Mouse (Mus musculus) forebrain, embryonic 14.5 days (tissue): ENCODE measurements at regions not wholly inside any gene's neighbourhood (a gene's known extent, or its start where the extent isn't known, plus 50 kb on each side); places are given as distances from the start of the nearest gene placed in this dataset.

ENCODE experiments used
- ATAC-seq: fragments of 200-750 bp; cut with Nextera tagmentation; 2 replicates; pipeline ENCODE4 v1.8.0; 2017; ENCODE audit warnings: mild to moderate bottlenecking, moderate library complexity
- DNase-seq: peaks from one replicate; pipeline ENCODE4 v3.0.0-alpha.2; 2015; ENCODE audit warnings: low spot score
- H3K27ac ChIP-seq: fragments of 300-500 bp; sonication (generic); 2 replicates; pipeline ENCODE4 v1.5.1; 2014; ENCODE audit warnings: low read depth, mild to moderate bottlenecking, control low read depth, low read length, moderate library complexity
- H3K27me3 ChIP-seq: fragments of 300-500 bp; sonication (generic); replicated peaks from 2 replicates; pipeline ENCODE4 v1.6.1; 2014; ENCODE audit warnings: low read length, control low read depth, mixed read lengths; ENCODE audit not compliant: control insufficient read depth, insufficient read depth
- H3K36me3 ChIP-seq: fragments of 300-500 bp; sonication (generic); 2 replicates; pipeline ENCODE4 v1.6.1; 2014; ENCODE audit warnings: low read length, control low read depth; ENCODE audit not compliant: control insufficient read depth, insufficient read depth
- H3K4me1 ChIP-seq: fragments of 300-500 bp; sonication (generic); 2 replicates; pipeline ENCODE4 v1.6.1; 2014; ENCODE audit warnings: antibody characterized with exemption, low read length, control low read depth; ENCODE audit not compliant: control insufficient read depth, insufficient read depth
- H3K4me2 ChIP-seq: fragments of 300-500 bp; sonication (generic); 2 replicates; pipeline ENCODE4 v1.6.1; 2014; ENCODE audit warnings: mild to moderate bottlenecking, control low read depth, low read length
- H3K4me3 ChIP-seq: fragments of 300-500 bp; sonication (generic); 2 replicates; pipeline ENCODE4 v1.5.1; 2014; ENCODE audit warnings: low read depth, low read length, control low read depth
- H3K9ac ChIP-seq: fragments of 300-500 bp; sonication (generic); 2 replicates; pipeline ENCODE4 v1.6.1; 2014; ENCODE audit warnings: mild to moderate bottlenecking, low read length, control low read depth, moderate library complexity
- H3K9me3 ChIP-seq: fragments of 300-500 bp; sonication (generic); replicated peaks from 2 replicates; pipeline ENCODE4 v1.6.1; 2016; ENCODE audit warnings: low read length, control low read depth, mixed read lengths; ENCODE audit not compliant: control insufficient read depth
- WGBS: fragments of 180-500 bp; shearing (Covaris S2); extraction: QIAGEN DNeasy Blood & Tissue Kit; methylation state at CpG from one replicate; pipeline ENCODE4 v1.1.7; 2014; 5-methylcytosine and 5-hydroxymethylcytosine counted together

GRCm38 (mm10) chr9:56547291-56547977 is 129.0 kb downstream of the Hmg20a start:
- H3K9me3 ChIP-seq = no peaks in the 10 kb centered on the region
- no peaks in the 10 kb centered on the region for H3K36me3 ChIP-seq
- WGBS = 51% methylated on average over 9 of the region's 9 CpGs
- H3K27ac ChIP-seq = no peak overlapping the region
- H3K27me3 ChIP-seq = 0 out of 2 replicates have a peak, but pooled peaks cover 4% of the 10 kb centered on the region
- H3K4me2 ChIP-seq = no peak overlapping the region
- H3K9ac ChIP-seq = no peak overlapping the region
- no peak overlapping the region for H3K4me3 ChIP-seq
- H3K4me1 ChIP-seq = no peaks in the 10 kb centered on the region
- ATAC-seq (no peak), DNase-seq (no peak)

GRCm38 (mm10) chr9:56549774-56550173 is 131.4 kb downstream of the Hmg20a start:
- Histone ChIP-seq H3K9ac (no peak overlapping the region), H3K27ac (no peak overlapping the region), H3K36me3 (no peaks in the 10 kb centered on the region), H3K4me1 (peaks cover 6% of the 10 kb centered on the region; the same call in 1 of the 2 replicates), H3K4me2 (no peak overlapping the region), H3K4me3 (no peak overlapping the region), H3K9me3 (no peaks in the 10 kb centered on the region), H3K27me3 (0 out of 2 replicates have a peak, but pooled peaks cover 4% of the 10 kb centered on the region)
- no peak for ATAC-seq
- no peak for DNase-seq
- 78% methylated on average over 8 of the region's 8 CpGs for WGBS

- Histone ChIP-seq H3K4me3 (no peak overlapping the region), H3K27ac (no peak overlapping the region), H3K27me3 (0 out of 2 replicates have a peak, but pooled peaks cover 4% of the 10 kb centered on the region), H3K4me1 (peaks cover 6% of the 10 kb centered on the region; the same call in 1 of the 2 replicates), H3K9ac (no peak overlapping the region), H3K36me3 (no peaks in the 10 kb centered on the region), H3K9me3 (no peaks in the 10 kb centered on the region), H3K4me2 (no peak overlapping the region)
- ATAC-seq = no peak
- 62% methylated on average over 4 of the region's 4 CpGs for WGBS
- DNase-seq = no peak
These were observed 131.8 kb downstream of the Hmg20a start for GRCm38 (mm10) chr9:56550178-56550577.

GRCm38 (mm10) chr9:56551376-56552186 is 133.2 kb downstream of the Hmg20a start:
- H3K36me3 ChIP-seq = no peaks in the 10 kb centered on the region
- H3K4me1 ChIP-seq = peaks cover 6% of the 10 kb centered on the region; the same call in 1 of the 2 replicates
- H3K4me3 ChIP-seq = no peak overlapping the region
- H3K4me2 ChIP-seq = no peak overlapping the region
- ATAC-seq = 0 out of 2 replicates have a peak, but pooled peaks have one; percentile 24
- H3K9ac ChIP-seq = no peak overlapping the region
- H3K9me3 ChIP-seq = no peaks in the 10 kb centered on the region
- WGBS = 68% methylated on average over 11 of the region's 11 CpGs
- H3K27me3 ChIP-seq = 0 out of 2 replicates have a peak, but pooled peaks cover 4% of the 10 kb centered on the region
- H3K27ac ChIP-seq = no peak overlapping the region
- peak; percentile 40 for DNase-seq

- no peaks in the 10 kb centered on the region for H3K36me3 ChIP-seq
- WGBS = 65% methylated on average over 6 of the region's 6 CpGs
- no peak overlapping the region for H3K9ac ChIP-seq
- H3K27ac ChIP-seq = no peak overlapping the region
- 0 out of 2 replicates have a peak, but pooled peaks cover 4% of the 10 kb centered on the region for H3K27me3 ChIP-seq
- H3K4me1 ChIP-seq = peaks cover 8% of the 10 kb centered on the region; the same call in 1 of the 2 replicates
- no peak for ATAC-seq
- no peak overlapping the region for H3K4me3 ChIP-seq
- no peak overlapping the region for H3K4me2 ChIP-seq
- DNase-seq = no peak
- no peaks in the 10 kb centered on the region for H3K9me3 ChIP-seq
These were observed 133.8 kb downstream of the Hmg20a start for GRCm38 (mm10) chr9:56552187-56552686.

GRCm38 (mm10) chr9:56552766-56553165 is 134.4 kb downstream of the Hmg20a start:
- Histone ChIP-seq H3K36me3 (no peaks in the 10 kb centered on the region), H3K4me2 (no peak overlapping the region), H3K27me3 (0 out of 2 replicates have a peak, but pooled peaks cover 4% of the 10 kb centered on the region), H3K27ac (no peak overlapping the region), H3K4me3 (no peak overlapping the region), H3K9me3 (no peaks in the 10 kb centered on the region), H3K4me1 (peaks cover 8% of the 10 kb centered on the region; the same call in 1 of the 2 replicates), H3K9ac (no peak overlapping the region)
- ATAC-seq = peak; percentile 63
- DNase-seq = peak; percentile 70
- WGBS = 5% methylated on average over 1 of the region's 1 CpGs

- Histone ChIP-seq H3K27ac (no peak overlapping the region), H3K4me1 (peaks cover 8% of the 10 kb centered on the region; the same call in 1 of the 2 replicates), H3K27me3 (0 out of 2 replicates have a peak, but pooled peaks cover 4% of the 10 kb centered on the region), H3K9ac (peak overlapping the region; percentile 13; the same call in 1 of the 2 replicates), H3K36me3 (no peaks in the 10 kb centered on the region), H3K4me2 (no peak overlapping the region), H3K9me3 (no peaks in the 10 kb centered on the region), H3K4me3 (no peak overlapping the region)
- ATAC-seq (0 out of 2 replicates have a peak, but pooled peaks have one; percentile 3), DNase-seq (peak; percentile 20)
- 36% methylated on average over 13 of the region's 13 CpGs for WGBS
These were observed 135.2 kb downstream of the Hmg20a start for GRCm38 (mm10) chr9:56553626-56554025.

GRCm38 (mm10) chr9:56554096-56554495 is 135.7 kb downstream of the Hmg20a start:
- Histone ChIP-seq H3K4me3 (no peak overlapping the region), H3K27me3 (0 out of 2 replicates have a peak, but pooled peaks cover 4% of the 10 kb centered on the region), H3K36me3 (no peaks in the 10 kb centered on the region), H3K9me3 (no peaks in the 10 kb centered on the region), H3K9ac (peak overlapping the region; percentile 13; the same call in 1 of the 2 replicates), H3K4me1 (peaks cover 8% of the 10 kb centered on the region; the same call in 1 of the 2 replicates), H3K4me2 (no peak overlapping the region), H3K27ac (no peak overlapping the region; the same call in 1 of the 2 replicates)
- 63% methylated on average over 6 of the region's 6 CpGs for WGBS
- no peak for ATAC-seq
- DNase-seq = peak; percentile 24
